Mouse (Mus musculus) CH12.LX (cell line): Measurements from ENCODE around the gene Safb2. TPM values are rescaled to one million over a fixed set of nuclear protein-coding genes. Genes with fewer than 3 reads are reported as not detected.

ENCODE experiments used
- DNase-seq: peaks from one replicate; pipeline ENCODE4 v3.0.0-alpha.2; 2013; ENCODE audit errors: extremely low read depth
- H3K27ac ChIP-seq: 2 replicates; pipeline ENCODE4 v1.5.1; 2012; ENCODE audit warnings: low read depth, mild to moderate bottlenecking, control low read depth, moderate library complexity; ENCODE audit not compliant: insufficient read depth
- H3K27me3 ChIP-seq: replicated peaks from 2 replicates; pipeline ENCODE3; 2012; ENCODE audit warnings: inconsistent platforms
- H3K36me3 ChIP-seq, 2 experiments: replicated peaks in 1 of 2; 2 replicates each; pipeline versions ENCODE3 to v1.6.1; 2012; ENCODE audit warnings: inconsistent platforms in 1 of 2, low read length in 1 of 2, mild to moderate bottlenecking in 1 of 2, mixed read lengths in 1 of 2, moderate library complexity in 1 of 2; ENCODE audit not compliant: control insufficient read depth in 1 of 2, insufficient read depth in 1 of 2
- H3K4me1 ChIP-seq, 2 experiments: 2 replicates each; pipeline ENCODE4 v1.6.1; 2012; ENCODE audit warnings: inconsistent platforms in 1 of 2, moderate library complexity in 1 of 2; ENCODE audit not compliant: insufficient read depth in 2 of 2, control insufficient read depth in 1 of 2
- H3K4me2 ChIP-seq: 2 replicates; pipeline ENCODE4 v1.6.1; 2012; ENCODE audit warnings: low read depth, mild to moderate bottlenecking, control low read depth; ENCODE audit not compliant: poor library complexity, insufficient read depth, severe bottlenecking
- H3K4me3 ChIP-seq, 3 experiments: fragments of 150-350 bp in 1 of 3; sonication (generic) in 1 of 3; replicated peaks in 1 of 3; 2 replicates each; pipeline versions ENCODE3 to v1.5.1; 2011 to 2012; ENCODE audit warnings: low read depth in 2 of 3, low read length in 2 of 3, mild to moderate bottlenecking in 2 of 3, moderate library complexity in 2 of 3, control low read depth in 1 of 3, improper control_type of control experiment in 1 of 3, inconsistent platforms in 1 of 3, mixed read lengths in 1 of 3; ENCODE audit not compliant: poor library complexity in 1 of 3
- H3K79me2 ChIP-seq: replicated peaks from 2 replicates; pipeline ENCODE4 v1.6.1; 2012; ENCODE audit warnings: mild to moderate bottlenecking, moderate library complexity; ENCODE audit not compliant: control insufficient read depth, poor library complexity, insufficient read depth, severe bottlenecking; ENCODE audit errors: extremely low read depth
- H3K9ac ChIP-seq: 2 replicates; pipeline ENCODE4 v1.6.1; 2012; ENCODE audit warnings: low read depth, mild to moderate bottlenecking, control low read depth, moderate library complexity; ENCODE audit not compliant: insufficient read depth
- H3K9me3 ChIP-seq: replicated peaks from 2 replicates; pipeline ENCODE3; 2012; ENCODE audit warnings: low read length, inconsistent platforms, mixed read lengths
- CTCF ChIP-seq, 2 experiments: IDR thresholded peaks in 1 of 2; conservative IDR thresholded peaks in 1 of 2; 2 replicates each; pipeline ENCODE4 v1.5.1; 2011 to 2012; ENCODE audit warnings: low read depth in 2 of 2, low read length in 2 of 2, improper control_type of control experiment in 1 of 2, inconsistent platforms in 1 of 2, mild to moderate bottlenecking in 1 of 2, moderate library complexity in 1 of 2
- E2F4 ChIP-seq: IDR thresholded peaks from 2 replicates; pipeline ENCODE4 v1.6.1; 2011; ENCODE audit warnings: low read depth, low read length, improper control_type of control experiment; ENCODE audit not compliant: insufficient replicate concordance
- ELF1 ChIP-seq: IDR thresholded peaks from 2 replicates; pipeline ENCODE4 v1.6.1; 2014; ENCODE audit warnings: low read depth, mild to moderate bottlenecking, inconsistent platforms, low read length, improper control_type of control experiment
- EP300 ChIP-seq: IDR thresholded peaks from 2 replicates; pipeline ENCODE4 v1.6.1; 2011; ENCODE audit warnings: low read length, improper control_type of control experiment
- ETS1 ChIP-seq: conservative IDR thresholded peaks from 2 replicates; pipeline ENCODE4 v1.6.1; 2012; ENCODE audit warnings: low read depth, mild to moderate bottlenecking, inconsistent platforms, low read length, improper control_type of control experiment, moderate library complexity
- HCFC1 ChIP-seq: IDR thresholded peaks from 2 replicates; pipeline ENCODE4 v1.6.1; 2012; ENCODE audit warnings: low read depth, mild to moderate bottlenecking, inconsistent platforms, low read length, improper control_type of control experiment
- IRF4 ChIP-seq: IDR thresholded peaks from 2 replicates; pipeline ENCODE4 v1.6.1; 2014; ENCODE audit warnings: low read depth, mild to moderate bottlenecking, inconsistent platforms, low read length, improper control_type of control experiment
- JUN ChIP-seq: IDR thresholded peaks from 2 replicates; pipeline ENCODE4 v1.6.1; 2011; ENCODE audit warnings: low read depth, mild to moderate bottlenecking, low read length, improper control_type of control experiment, moderate library complexity; ENCODE audit not compliant: insufficient read depth
- JUND ChIP-seq: conservative IDR thresholded peaks from 2 replicates; pipeline ENCODE4 v1.6.1; 2011; ENCODE audit warnings: low read depth, low read length, improper control_type of control experiment
- KAT2A ChIP-seq: IDR thresholded peaks from 2 replicates; pipeline ENCODE4 v1.6.1; 2012; ENCODE audit warnings: low read length, improper control_type of control experiment, inconsistent platforms; ENCODE audit not compliant: insufficient replicate concordance
- MAFK ChIP-seq: IDR thresholded peaks from 2 replicates; pipeline ENCODE4 v1.6.1; 2011; ENCODE audit warnings: low read length, improper control_type of control experiment; ENCODE audit not compliant: insufficient replicate concordance
- MAZ ChIP-seq: IDR thresholded peaks from 2 replicates; pipeline ENCODE4 v1.6.1; 2012; ENCODE audit warnings: low read depth, mild to moderate bottlenecking, inconsistent platforms, low read length, improper control_type of control experiment, moderate library complexity
- MEF2A ChIP-seq: IDR thresholded peaks from 2 replicates; pipeline ENCODE4 v1.6.1; 2014; ENCODE audit warnings: low read depth, mild to moderate bottlenecking, inconsistent platforms, low read length, improper control_type of control experiment, borderline replicate concordance
- MXI1 ChIP-seq: IDR thresholded peaks from 2 replicates; pipeline ENCODE4 v1.6.1; 2011; ENCODE audit warnings: mild to moderate bottlenecking, low read depth, low read length, improper control_type of control experiment
- MYC ChIP-seq: IDR thresholded peaks from 2 replicates; pipeline ENCODE4 v1.6.1; 2011; ENCODE audit warnings: low read depth, mild to moderate bottlenecking, improper control_type of control experiment, low read length
- NELFE ChIP-seq: IDR thresholded peaks from 2 replicates; pipeline ENCODE4 v1.6.1; 2011; ENCODE audit warnings: low read depth, low read length, improper control_type of control experiment
- NRF1 ChIP-seq: IDR thresholded peaks from 2 replicates; pipeline ENCODE4 v1.6.1; 2014; ENCODE audit warnings: low read depth, mild to moderate bottlenecking, inconsistent platforms, low read length, improper control_type of control experiment, moderate library complexity
- POLR2AphosphoS2 ChIP-seq: IDR thresholded peaks from 2 replicates; pipeline ENCODE4 v1.6.1; 2011; ENCODE audit warnings: low read depth, low read length, improper control_type of control experiment
- RAD21 ChIP-seq: IDR thresholded peaks from 2 replicates; pipeline ENCODE4 v1.6.1; 2011; ENCODE audit warnings: low read depth, mild to moderate bottlenecking, low read length, improper control_type of control experiment, moderate library complexity
- RCOR1 ChIP-seq: conservative IDR thresholded peaks from 2 replicates; pipeline ENCODE4 v1.6.1; 2012; ENCODE audit warnings: low read depth, mild to moderate bottlenecking, inconsistent platforms, low read length, improper control_type of control experiment
- SIN3A ChIP-seq: IDR thresholded peaks from 2 replicates; pipeline ENCODE4 v1.6.1; 2012; ENCODE audit warnings: low read length, improper control_type of control experiment, inconsistent platforms
- SMC3 ChIP-seq: IDR thresholded peaks from 2 replicates; pipeline ENCODE4 v1.6.1; 2011; ENCODE audit warnings: low read depth, low read length, improper control_type of control experiment
- TCF12 ChIP-seq: IDR thresholded peaks from 2 replicates; pipeline ENCODE4 v1.6.1; 2014; ENCODE audit warnings: low read depth, mild to moderate bottlenecking, inconsistent platforms, low read length, improper control_type of control experiment
- USF2 ChIP-seq: conservative IDR thresholded peaks from 2 replicates; pipeline ENCODE4 v1.6.1; 2011; ENCODE audit warnings: low read depth, low read length, improper control_type of control experiment
- ZKSCAN1 ChIP-seq: IDR thresholded peaks from 2 replicates; pipeline ENCODE4 v1.6.1; 2012; ENCODE audit warnings: low read depth, inconsistent platforms, low read length, improper control_type of control experiment, borderline replicate concordance
- ZMIZ1 ChIP-seq: IDR thresholded peaks from 2 replicates; pipeline ENCODE4 v1.6.1; 2012; ENCODE audit warnings: low read depth, mild to moderate bottlenecking, inconsistent platforms, low read length, improper control_type of control experiment
- ZNF384 ChIP-seq: IDR thresholded peaks from 2 replicates; pipeline ENCODE4 v1.6.1; 2012; ENCODE audit warnings: low read depth, low read length, improper control_type of control experiment, inconsistent platforms
- dilution Hi-C: fragments of 300-500 bp; cut with MboI; formaldehyde crosslinking; loops from 2 replicates; pipeline ENCODE4 v1.14.3; 2020; ENCODE audit warnings: low sequenced_read_pairs; ENCODE audit not compliant: extremely low pct_unique_long_range_greater_than_20kb, extremely low pct_ligation_motif_present
- in situ Hi-C: fragments of 300-500 bp; cut with MboI; formaldehyde crosslinking; loops from 3 replicates; pipeline ENCODE4 v1.14.3; 2019; ENCODE audit warnings: low sequenced_read_pairs, low pct_ligation_motif_present, low pct_unique_long_range_greater_than_20kb, mixed read lengths
- polyA plus RNA-seq: library from polyadenylated mRNA; unstranded; fragments of >175 nt; gene quantifications from 2 replicates; pipeline ENCODE4 v1.2.1, GENCODE M21; 2012; ENCODE audit warnings: low read depth; ENCODE audit not compliant: insufficient read length
- total RNA-seq, 2 experiments: library from RNA; depleted of rRNA; stranded (reverse); fragments of 300-350 nt in 1 of 2; fragments of >200 nt in 1 of 2; gene quantifications; 2 replicates each; pipeline ENCODE4 v1.2.3; 2012 to 2014

Gene Safb2
- total and polyA plus RNA-seq, 3 experiments, result 13.8 to 170 (median 74.0) TPM

- Histone ChIP-seq H3K4me1 (no peaks in the 10 kb centered on the region), H3K79me2 (no peaks in the 10 kb centered on the region), H3K27me3 (peaks cover 47% of the 10 kb centered on the region), H3K36me3 (no peaks in the 10 kb centered on the region), H3K4me2 (no peak overlapping the region), H3K9me3 (peaks cover 28% of the 10 kb centered on the region), H3K27ac (no peak overlapping the region), H3K9ac (no peak overlapping the region), H3K4me3 (no peak overlapping the region)
- dilution Hi-C loops, result no loop called here
- no peak for DNase-seq
- in situ Hi-C loops, result no loop called here
- no peak for TF ChIP-seq CTCF (conservative IDR thresholded peaks at IDR 0.05 in 1 of 2, IDR thresholded peaks at IDR 0.05 in 1 of 2; ENCODE audit: low read depth in 2 of 2, low read length in 2 of 2)
These were observed 70.1 kb downstream of the Safb2 start for GRCm38 (mm10) chr17:56514330-56514729.

- no peak within 1 kb of the TSS for H3K4me3 ChIP-seq
- H3K9me3 ChIP-seq, result peaks cover 28% of the 10 kb centered on the region
- in situ Hi-C loops, result no loop called here
- TF ChIP-seq MAFK (no peak), IRF4 (no peak), MAZ (no peak), NELFE (no peak), TCF12 (no peak), ETS1 (no peak), ZMIZ1 (no peak), POLR2AphosphoS2 (no peak), RCOR1 (no peak)
- TF ChIP-seq, all 38 proteins: peak for 0
- peaks cover 2 to 5% of the 10 kb centered on the region in 2 experiments; a peak in 1 of 4 replicates for H3K4me1 ChIP-seq
- H3K36me3 ChIP-seq, result no peaks in the 10 kb centered on the region
- no peaks in the 10 kb centered on the region for H3K79me2 ChIP-seq
- DNase-seq, result no peak
- H3K9ac ChIP-seq, result no peak within 1 kb of the TSS
- H3K4me2 ChIP-seq, result no peak within 1 kb of the TSS
- dilution Hi-C loops, result no loop called here
- H3K27me3 ChIP-seq, result peaks cover 31% of the 10 kb centered on the region
- no peak within 1 kb of the TSS for H3K27ac ChIP-seq
These were observed 72.1 kb downstream of the Safb2 start, which contains the start of gene Znrf4 for GRCm38 (mm10) chr17:56512310-56512709. Znrf4 (minus strand) TSS chr17:56512431.

GRCm38 (mm10) chr17:56511707-56512090, 72.7 kb downstream of the Safb2 start:
- Histone ChIP-seq H3K27ac (no peak overlapping the region), H3K9ac (no peak overlapping the region), H3K9me3 (peaks cover 27% of the 10 kb centered on the region), H3K36me3 (no peaks in the 10 kb centered on the region), H3K4me1 (peaks cover 2 to 10% of the 10 kb centered on the region in 2 experiments; a peak in 1 of 4 replicates), H3K79me2 (no peaks in the 10 kb centered on the region), H3K27me3 (peaks cover 26% of the 10 kb centered on the region), H3K4me3 (no peak overlapping the region), H3K4me2 (no peak overlapping the region)
- no peak for DNase-seq
- in situ Hi-C loops, result no loop called here
- dilution Hi-C loops, result no loop called here
- TF ChIP-seq SIN3A, result no peak
- TF ChIP-seq KAT2A, result no peak
- TF ChIP-seq CTCF (conservative IDR thresholded peaks at IDR 0.05 in 1 of 2, IDR thresholded peaks at IDR 0.05 in 1 of 2; ENCODE audit: low read depth in 2 of 2, low read length in 2 of 2), result no peak
- no peak for TF ChIP-seq SMC3
- no peak for TF ChIP-seq E2F4
- TF ChIP-seq ZNF384, result no peak
- TF ChIP-seq USF2, result no peak
- no peak for TF ChIP-seq MAZ
- TF ChIP-seq MYC, result no peak
- TF ChIP-seq RAD21, result no peak
- TF ChIP-seq NRF1, result no peak
- TF ChIP-seq MXI1, result no peak
- TF ChIP-seq MEF2A, result no peak
- no peak for TF ChIP-seq ELF1
- no peak for TF ChIP-seq ZKSCAN1
- no peak for TF ChIP-seq JUN
- TF ChIP-seq JUND, result no peak
- TF ChIP-seq EP300, result no peak
- no peak for TF ChIP-seq HCFC1
